Mouse (Mus musculus): ENCODE results near the gene Igf2bp2.

- no peak for TF ChIP-seq CTCF (IDR thresholded peaks at IDR 0.05; ENCODE audit: control insufficient read depth, insufficient read depth, low read length)
- no peak for TF ChIP-seq POLR2A (IDR thresholded peaks at IDR 0.05; ENCODE audit: borderline replicate concordance, control insufficient read depth, low read depth, low read length)
Measured at GRCm38 (mm10) chr16:22147131-22147530, 16.0 kb downstream of the Igf2bp2 start.

Data from bone marrow, adult 2 months (tissue).